Mouse (Mus musculus): Measurements from ENCODE around the gene Ndufaf4. TPM values are rescaled to one million over a fixed set of nuclear protein-coding genes. Genes with fewer than 3 reads are reported as not detected.

Gene Ndufaf4
- total RNA-seq (2023) = 10 to 100 TPM; 17.5 to 25.7 TPM

DNA sequence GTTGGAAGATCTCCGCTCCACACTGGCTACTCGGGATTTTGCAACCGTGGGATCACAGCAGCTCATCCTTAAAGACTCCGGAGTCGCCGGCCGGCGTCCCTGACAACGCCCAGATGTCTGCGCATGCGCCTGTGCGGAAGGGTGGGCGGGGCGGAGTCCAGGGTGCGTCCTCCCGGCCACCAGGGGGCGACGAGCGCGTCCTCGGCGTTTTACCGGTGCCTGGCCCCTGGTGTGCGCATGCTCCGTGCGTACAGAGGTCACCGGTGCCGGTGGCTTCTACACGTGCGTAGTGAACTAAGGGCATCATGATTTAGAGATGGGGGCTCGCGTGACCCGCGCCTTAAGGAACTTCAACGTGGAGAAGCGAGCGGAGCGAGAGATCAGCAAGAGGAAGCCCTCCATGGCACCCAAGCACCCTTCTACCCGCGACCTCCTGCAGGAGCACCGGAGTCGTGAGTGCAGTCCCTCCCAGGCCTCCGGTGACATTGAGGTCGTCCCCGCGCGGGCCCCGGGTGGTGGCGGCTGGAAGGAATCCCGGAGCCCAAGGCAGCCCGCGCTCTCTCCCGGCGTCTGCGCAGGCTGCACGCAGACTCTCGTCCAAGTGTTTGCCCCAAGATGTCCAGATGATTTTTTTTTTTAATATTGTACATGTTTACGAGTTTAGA, at the start of gene Ndufaf4:
Ndufaf4 (plus strand) TSS at position 233 of the 665 bp plus-strand sequence.

DNA sequence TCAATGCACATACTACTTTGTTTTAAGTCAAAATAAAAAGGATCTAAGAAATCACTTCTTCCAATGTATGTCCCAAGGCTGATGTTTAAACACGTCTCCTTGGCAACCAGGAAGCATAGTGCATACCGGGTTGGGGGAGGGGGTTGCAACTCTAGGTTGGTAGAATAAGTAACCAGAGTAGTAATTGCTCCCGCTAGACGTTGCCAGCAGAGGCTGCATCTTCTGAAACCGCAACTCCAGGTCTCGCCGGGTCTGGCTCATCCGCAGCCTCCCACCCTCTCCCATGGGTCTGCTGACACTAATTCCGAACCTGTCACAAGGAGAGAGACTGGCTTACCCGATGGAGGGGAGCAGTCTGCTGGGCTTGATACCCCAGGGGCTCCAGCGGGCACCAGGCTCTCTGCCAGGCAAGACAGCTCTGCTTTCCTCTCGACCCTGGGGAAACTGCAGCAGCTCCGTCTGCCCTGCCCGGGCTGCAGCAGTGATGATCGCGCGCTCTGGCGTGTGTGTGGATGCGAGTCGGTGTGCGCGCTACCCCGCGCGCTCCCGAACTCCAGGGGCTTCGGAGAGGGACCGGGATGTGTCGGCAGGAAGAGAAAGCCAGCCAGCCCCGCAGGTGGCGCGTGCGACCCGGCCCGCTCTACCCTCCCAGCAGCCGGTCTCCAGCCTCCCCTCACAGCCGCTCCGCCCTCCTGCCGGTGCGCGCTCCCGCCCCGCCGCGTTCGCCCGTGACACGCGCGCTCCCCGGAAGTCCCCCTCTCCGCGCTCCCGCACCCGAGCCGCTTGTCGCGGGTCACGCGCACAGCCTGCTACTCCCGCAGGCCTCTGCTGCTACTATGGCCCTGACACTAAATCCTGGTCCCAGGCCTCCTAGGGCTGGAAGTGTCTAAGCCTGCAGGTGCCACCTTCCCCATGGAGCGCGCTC, 47.2 kb upstream of the Ndufaf4 start, which contains the start of gene Klhl32:
Klhl32 (minus strand) TSS at position 724 of the 925 bp plus-strand sequence.

Other genes starting within 250 kb of the Ndufaf4 start
- not detected for gene Klhl32, start 47.0 kb upstream of the Ndufaf4 start, total RNA-seq (2023)
- gene Gpr63, start 68.3 kb downstream of the Ndufaf4 start, total RNA-seq (2023) = under 1 TPM in 1 of 2 experiments, not detected in 1; 0.24 TPM